Mouse (Mus musculus): ENCODE measurements around the gene Pde9a. TPM values are rescaled to one million over a fixed set of nuclear protein-coding genes. Genes with fewer than 3 reads are reported as not detected.
A peak's percentile ranks its signal among the peaks of the same experiment; 100 is the strongest.

The Pde9a gene
- polyA plus RNA-seq, 1 experiment from 2014 or later, result 21.9 TPM

DNA sequence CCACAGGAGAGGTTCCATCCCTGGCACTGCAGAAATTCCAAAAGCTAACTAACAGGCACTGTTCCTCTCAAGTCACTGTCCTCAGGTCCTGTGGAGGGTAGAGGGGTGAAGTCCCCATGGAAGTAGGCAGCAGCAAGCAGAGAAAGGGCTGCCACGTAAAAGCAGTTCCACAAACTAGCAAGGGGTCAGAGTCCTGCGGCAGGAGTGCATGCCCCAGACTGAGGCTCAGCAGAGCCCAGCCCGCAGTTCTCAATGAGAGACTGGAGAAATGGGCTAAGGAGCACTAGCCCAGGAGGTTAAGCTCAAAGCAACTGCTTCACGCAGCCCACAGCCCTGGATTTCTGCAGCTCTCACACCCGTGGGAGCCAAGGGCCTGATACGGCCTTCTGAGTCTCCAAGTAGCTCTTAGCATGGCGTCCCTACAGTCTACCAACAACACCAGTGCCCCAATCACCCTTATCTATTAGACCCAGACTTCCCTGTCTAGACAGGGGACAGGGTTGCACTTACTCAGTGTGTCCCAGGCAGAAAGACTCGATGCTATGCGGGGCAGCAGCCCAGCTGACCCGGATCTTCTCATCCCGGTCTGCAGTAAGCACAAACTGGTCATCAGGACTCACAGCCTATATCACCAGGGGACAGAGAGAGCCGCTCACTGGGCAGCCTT is 116.4 kb downstream of the Pde9a start:
- Histone ChIP-seq H3K27me3 (no peaks in the 10 kb centered on the region), H3K4me3 (no peak overlapping the region), H3K4me1 (no peaks in the 10 kb centered on the region), H3K9ac (no peak overlapping the region), H3K9me3 (no peaks in the 10 kb centered on the region), H3K36me3 (peaks cover 98% of the 10 kb centered on the region), H3K27ac (no peak overlapping the region), H3K4me2 (no peak overlapping the region)
- ATAC-seq (ENCODE audit: insufficient number of reproducible peaks, insufficient read depth, low FRiP score, low TSS enrichment, low read depth), result no peak
- 91% methylated on average over 12 of the region's 12 CpGs for WGBS

DNA sequence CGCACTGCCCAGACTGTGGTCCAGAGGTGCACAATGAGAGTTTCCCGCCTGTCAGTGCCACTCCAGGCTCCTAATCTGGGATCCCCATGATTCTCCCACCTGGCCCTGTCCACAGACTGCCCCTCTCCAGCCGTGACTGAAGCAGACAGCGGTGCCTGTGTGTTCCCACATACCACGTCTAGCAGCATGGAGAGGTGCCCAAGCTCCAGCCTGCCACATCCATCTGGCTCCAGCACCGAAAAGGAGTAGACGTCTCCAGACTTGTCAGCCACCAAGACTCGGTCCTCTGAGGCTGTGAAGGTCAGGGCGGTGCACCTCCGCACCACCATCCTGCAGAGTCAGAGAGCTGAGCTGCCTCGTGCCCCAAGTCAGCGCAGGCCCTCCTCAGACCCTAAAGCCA is 117.3 kb downstream of the Pde9a start:
- 94% methylated on average over 12 of the region's 12 CpGs for WGBS
- 0 out of 2 replicates have a peak overlapping the region, but pooled peaks have one; percentile 0 for H3K9ac ChIP-seq
- H3K4me1 ChIP-seq, result no peaks in the 10 kb centered on the region
- peaks cover 98% of the 10 kb centered on the region for H3K36me3 ChIP-seq
- no peak for ATAC-seq (ENCODE audit: insufficient number of reproducible peaks, insufficient read depth, low FRiP score, low TSS enrichment, low read depth)
- no peak overlapping the region for H3K4me2 ChIP-seq
- H3K27me3 ChIP-seq, result no peaks in the 10 kb centered on the region
- no peaks in the 10 kb centered on the region for H3K9me3 ChIP-seq
- no peak overlapping the region for H3K27ac ChIP-seq
- no peak overlapping the region for H3K4me3 ChIP-seq

DNA sequence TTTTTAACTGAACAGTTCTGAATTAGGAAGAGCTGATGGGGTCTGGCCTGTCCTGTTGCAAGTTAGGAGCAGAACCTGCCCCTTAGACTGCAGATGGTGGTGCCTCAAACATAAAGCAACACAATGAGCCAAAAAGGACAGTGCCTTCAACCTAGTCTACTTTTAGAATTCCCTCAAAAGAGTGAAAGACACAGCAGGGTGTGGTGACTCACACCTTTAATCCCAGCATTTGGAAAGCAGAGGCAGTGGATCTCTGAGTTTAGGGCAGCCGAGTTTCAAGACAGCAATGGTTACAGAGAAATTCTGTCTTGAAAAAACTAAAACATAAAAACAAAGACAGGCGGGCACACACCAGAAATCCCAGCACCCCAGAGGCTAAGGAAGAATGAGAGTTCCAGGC is 117.9 kb downstream of the Pde9a start:
- Histone ChIP-seq H3K36me3 (peaks cover 98% of the 10 kb centered on the region), H3K4me2 (no peak overlapping the region), H3K4me3 (no peak overlapping the region), H3K27me3 (no peaks in the 10 kb centered on the region), H3K9me3 (no peaks in the 10 kb centered on the region), H3K9ac (peak overlapping the region; percentile 16; the same call in 1 of the 2 replicates), H3K27ac (no peak overlapping the region), H3K4me1 (no peaks in the 10 kb centered on the region)
- 87% methylated on average over 2 of the region's 2 CpGs for WGBS
- ATAC-seq (ENCODE audit: insufficient number of reproducible peaks, insufficient read depth, low FRiP score, low TSS enrichment, low read depth), result no peak

DNA sequence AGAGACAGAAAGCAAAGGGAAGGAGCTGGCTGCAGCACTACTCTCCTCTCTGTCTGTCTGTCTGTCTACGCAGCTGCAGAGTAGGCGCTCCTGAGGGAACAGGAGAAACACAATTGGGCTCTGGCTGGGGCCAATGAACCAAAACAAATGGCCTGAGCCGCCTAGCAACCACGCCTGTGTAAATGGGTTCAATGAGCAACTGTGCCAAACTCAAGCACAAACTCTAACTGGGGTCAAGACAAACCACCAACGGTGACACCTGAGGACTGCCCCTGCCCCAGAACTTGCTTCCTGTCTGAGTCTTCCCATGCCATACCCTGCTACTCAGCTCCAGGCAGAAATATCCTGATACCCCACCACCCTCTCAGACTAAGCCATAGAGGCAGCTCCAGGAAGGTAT is 119.0 kb downstream of the Pde9a start:
- Histone ChIP-seq H3K4me2 (no peak overlapping the region), H3K9ac (no peak overlapping the region), H3K4me1 (no peaks in the 10 kb centered on the region), H3K27me3 (no peaks in the 10 kb centered on the region), H3K36me3 (peaks cover 98% of the 10 kb centered on the region), H3K27ac (no peak overlapping the region), H3K4me3 (no peak overlapping the region), H3K9me3 (no peaks in the 10 kb centered on the region)
- no peak for ATAC-seq (ENCODE audit: insufficient number of reproducible peaks, insufficient read depth, low FRiP score, low TSS enrichment, low read depth)
- 87% methylated on average over 5 of the region's 5 CpGs for WGBS

DNA sequence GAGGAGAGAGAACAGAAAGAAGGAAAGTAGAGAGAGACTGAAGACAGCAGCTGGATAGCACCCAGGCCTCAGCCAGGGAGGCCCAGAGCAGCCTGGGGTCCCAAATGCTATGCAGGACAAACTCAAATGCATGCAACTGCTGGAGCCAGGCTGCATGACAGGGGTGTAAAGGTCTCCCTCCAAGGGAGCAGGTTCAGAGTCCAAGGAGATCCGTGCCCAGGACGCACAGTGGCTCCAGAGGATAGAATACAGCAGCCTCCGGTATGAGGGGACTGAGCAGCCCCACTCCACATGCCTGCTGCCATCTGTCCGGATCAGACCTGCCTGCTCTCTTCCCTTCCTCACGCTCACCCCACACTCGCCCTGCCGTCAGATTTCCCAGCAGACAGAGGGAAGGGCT is 120.3 kb downstream of the Pde9a start:
- 92% methylated on average over 7 of the region's 7 CpGs for WGBS
- no peaks in the 10 kb centered on the region for H3K9me3 ChIP-seq
- no peaks in the 10 kb centered on the region for H3K27me3 ChIP-seq
- H3K36me3 ChIP-seq, result peaks cover 87% of the 10 kb centered on the region
- peaks cover 7% of the 10 kb centered on the region; the same call in 1 of the 2 replicates for H3K4me1 ChIP-seq
- no peak for ATAC-seq (ENCODE audit: insufficient number of reproducible peaks, insufficient read depth, low FRiP score, low TSS enrichment, low read depth)
- no peak overlapping the region for H3K4me2 ChIP-seq
- no peak overlapping the region for H3K27ac ChIP-seq
- 0 out of 2 replicates have a peak overlapping the region, but pooled peaks have one; percentile 27 for H3K9ac ChIP-seq
- H3K4me3 ChIP-seq, result no peak overlapping the region

DNA sequence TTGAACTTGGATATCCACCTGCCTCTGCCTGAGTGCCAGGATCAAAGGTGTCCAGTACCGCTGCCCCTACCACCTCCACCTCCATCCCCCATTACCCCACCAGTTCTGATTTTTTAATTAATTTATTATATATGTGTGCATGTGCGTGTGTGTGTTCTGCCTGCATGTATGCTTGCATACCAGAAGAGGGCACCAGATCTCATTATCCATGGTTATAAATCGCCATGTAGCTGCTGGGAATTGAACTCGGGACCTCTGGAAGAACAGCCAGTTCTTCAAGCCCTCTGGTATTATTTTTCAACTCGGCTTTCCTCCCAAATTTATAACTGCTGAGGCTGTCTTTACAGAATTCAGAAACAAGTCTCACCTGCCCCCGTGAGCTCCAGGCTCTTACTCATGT is 124.9 kb downstream of the Pde9a start:
- no peak overlapping the region for H3K27ac ChIP-seq
- ATAC-seq (ENCODE audit: insufficient number of reproducible peaks, insufficient read depth, low FRiP score, low TSS enrichment, low read depth), result no peak
- WGBS, result 92% methylated on average over 6 of the region's 6 CpGs

DNA sequence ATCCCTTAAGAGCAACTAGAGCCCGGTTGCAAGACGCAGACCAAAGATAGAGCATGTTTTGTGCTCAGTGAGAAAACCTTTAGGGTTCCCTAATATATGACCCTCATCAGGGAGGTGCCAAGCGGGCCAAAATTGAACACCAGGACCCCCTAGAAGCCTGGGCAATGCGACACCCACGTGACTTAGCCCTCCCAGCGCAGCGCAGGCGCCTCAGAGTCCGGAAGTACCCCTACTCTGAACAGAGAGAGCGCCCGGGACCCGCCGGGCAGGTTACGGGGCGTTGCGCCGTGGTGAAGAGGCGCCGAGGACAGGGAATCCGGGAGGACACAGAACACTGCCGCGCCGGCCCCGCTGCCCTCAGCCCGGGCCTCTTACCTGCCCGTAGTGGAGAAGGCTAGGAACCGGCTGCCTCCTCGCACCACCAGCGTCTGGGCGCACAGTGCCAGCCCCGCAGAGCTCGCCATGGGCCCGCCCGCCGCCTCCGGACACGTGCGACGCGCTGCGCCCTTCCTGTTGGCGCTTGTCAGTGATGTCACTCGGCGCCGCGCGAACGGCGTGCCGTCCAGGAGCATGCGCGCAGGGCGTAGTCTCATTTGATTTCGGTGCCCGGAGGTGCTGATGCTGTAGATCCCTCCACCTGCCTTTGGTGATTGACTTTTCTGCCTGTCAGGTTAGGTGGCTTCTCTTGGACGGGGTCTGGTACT is 125.9 kb downstream of the Pde9a start:
- peak overlapping the region; percentile 75 for H3K4me2 ChIP-seq
- H3K4me3 ChIP-seq, result peak overlapping the region; percentile 86
- peaks cover 15% of the 10 kb centered on the region for H3K4me1 ChIP-seq
- under 1% methylated on average over 56 of the region's 56 CpGs for WGBS
- ATAC-seq (ENCODE audit: insufficient number of reproducible peaks, insufficient read depth, low FRiP score, low TSS enrichment, low read depth), result peak; percentile 93
- peaks cover 31% of the 10 kb centered on the region for H3K36me3 ChIP-seq
- H3K9me3 ChIP-seq, result no peaks in the 10 kb centered on the region
- peak overlapping the region; percentile 82 for H3K9ac ChIP-seq
- no peaks in the 10 kb centered on the region for H3K27me3 ChIP-seq
- peak overlapping the region; percentile 90 for H3K27ac ChIP-seq

More for the DNA sequence above, 124.9 kb downstream of the Pde9a start:
- Histone ChIP-seq H3K4me3 (peak overlapping the region; percentile 86), H3K4me1 (peaks cover 15% of the 10 kb centered on the region), H3K36me3 (peaks cover 41% of the 10 kb centered on the region), H3K27me3 (no peaks in the 10 kb centered on the region), H3K4me2 (peak overlapping the region; percentile 75), H3K9me3 (no peaks in the 10 kb centered on the region), H3K9ac (no peak overlapping the region)

DNA sequence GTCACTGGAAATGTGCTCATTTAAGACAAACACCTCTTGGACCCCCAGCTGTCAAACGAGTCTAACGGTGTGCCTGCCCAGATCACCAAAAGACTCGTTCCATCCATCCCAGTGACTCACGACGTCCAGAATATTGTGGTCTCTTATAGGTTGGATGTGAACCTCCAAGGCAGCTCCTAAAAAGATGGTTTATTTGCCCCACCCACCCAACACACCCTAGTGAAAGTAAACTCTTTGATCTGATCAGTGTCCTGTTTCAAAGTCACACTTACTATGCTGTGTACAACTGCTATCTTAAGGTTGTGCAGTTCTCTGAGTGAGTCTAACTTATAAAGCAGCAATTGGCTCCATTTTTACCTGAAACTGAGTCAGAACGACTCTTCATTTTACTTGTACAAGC is 126.6 kb downstream of the Pde9a start:
- H3K27ac ChIP-seq, result peak overlapping the region; percentile 90; the same call in 1 of the 2 replicates
- ATAC-seq (ENCODE audit: insufficient number of reproducible peaks, insufficient read depth, low FRiP score, low TSS enrichment, low read depth), result 0 out of 2 replicates have a peak, but pooled peaks have one; percentile 7
- H3K4me3 ChIP-seq, result peak overlapping the region; percentile 86
- WGBS, result 22% methylated on average over 6 of the region's 6 CpGs
- peaks cover 25% of the 10 kb centered on the region for H3K36me3 ChIP-seq
- H3K4me2 ChIP-seq, result peak overlapping the region; percentile 75
- H3K27me3 ChIP-seq, result no peaks in the 10 kb centered on the region
- peak overlapping the region; percentile 82 for H3K9ac ChIP-seq
- H3K4me1 ChIP-seq, result peaks cover 15% of the 10 kb centered on the region
- no peaks in the 10 kb centered on the region for H3K9me3 ChIP-seq

DNA sequence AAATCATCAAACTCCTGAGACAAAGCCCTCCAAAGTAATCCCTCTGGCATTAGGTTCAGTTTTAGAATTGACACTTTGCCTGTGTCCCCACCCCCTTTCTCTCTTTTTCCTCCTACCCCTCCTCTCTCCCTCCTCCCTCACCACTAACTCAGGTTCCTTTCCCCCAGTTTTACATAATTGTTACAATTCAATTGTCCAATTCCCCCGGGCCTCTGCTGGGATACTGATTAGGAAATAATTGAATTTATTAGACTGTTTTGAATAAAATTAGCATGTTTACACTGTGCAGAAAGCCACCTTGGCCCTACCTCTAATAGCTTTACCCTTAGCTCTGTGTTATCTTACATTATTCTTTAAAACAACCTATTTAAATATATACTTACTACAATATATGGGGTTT is 128.7 kb downstream of the Pde9a start:
- Histone ChIP-seq H3K9ac (no peak overlapping the region), H3K9me3 (no peaks in the 10 kb centered on the region), H3K4me2 (no peak overlapping the region), H3K27ac (no peak overlapping the region), H3K27me3 (no peaks in the 10 kb centered on the region), H3K4me1 (peaks cover 15% of the 10 kb centered on the region), H3K36me3 (peaks cover 4% of the 10 kb centered on the region), H3K4me3 (no peak overlapping the region)
- no peak for ATAC-seq (ENCODE audit: insufficient number of reproducible peaks, insufficient read depth, low FRiP score, low TSS enrichment, low read depth)
- 36% methylated on average over 1 of the region's 1 CpGs for WGBS

DNA sequence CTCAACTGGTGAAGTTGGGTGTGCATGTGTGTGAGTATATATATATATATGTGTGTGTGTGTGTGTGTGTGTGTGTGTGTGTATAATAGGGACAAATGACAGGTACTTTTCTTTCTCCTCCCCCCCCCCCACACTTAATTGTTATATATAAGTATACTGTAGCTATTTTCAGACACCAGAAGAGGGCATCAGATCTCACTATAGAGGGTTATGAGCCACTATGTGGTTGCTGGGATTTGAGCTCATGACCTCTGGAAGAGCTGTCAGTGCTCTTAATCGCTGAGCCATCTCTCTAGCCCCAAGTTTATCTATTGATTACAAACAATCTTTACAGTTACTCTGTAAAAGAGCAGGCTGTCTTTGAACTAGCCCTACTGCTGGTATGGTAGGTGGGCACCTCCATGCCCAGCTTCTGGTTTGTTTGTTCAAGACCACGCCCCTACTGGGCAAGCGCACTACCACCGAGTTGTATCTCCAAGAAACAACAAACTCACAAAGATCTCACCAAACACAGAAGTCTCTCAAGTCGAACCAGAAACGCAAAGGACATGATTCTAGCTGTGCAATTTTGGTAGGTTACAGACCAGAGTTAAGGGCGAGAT is 133.4 kb downstream of the Pde9a start:
- peaks cover 23% of the 10 kb centered on the region for H3K4me1 ChIP-seq
- peak overlapping the region; percentile 84 for H3K4me3 ChIP-seq
- H3K9ac ChIP-seq, result 0 out of 2 replicates have a peak overlapping the region, but pooled peaks have one; percentile 21
- peak overlapping the region; percentile 60; the same call in 1 of the 2 replicates for H3K27ac ChIP-seq
- peak; percentile 23; the same call in 1 of the 2 replicates for ATAC-seq (ENCODE audit: insufficient number of reproducible peaks, insufficient read depth, low FRiP score, low TSS enrichment, low read depth)
- peaks cover 13% of the 10 kb centered on the region for H3K36me3 ChIP-seq
- H3K27me3 ChIP-seq, result no peaks in the 10 kb centered on the region
- peak overlapping the region; percentile 73 for H3K4me2 ChIP-seq
- WGBS, result 3% methylated on average over 7 of the region's 7 CpGs
- H3K9me3 ChIP-seq, result no peaks in the 10 kb centered on the region

DNA sequence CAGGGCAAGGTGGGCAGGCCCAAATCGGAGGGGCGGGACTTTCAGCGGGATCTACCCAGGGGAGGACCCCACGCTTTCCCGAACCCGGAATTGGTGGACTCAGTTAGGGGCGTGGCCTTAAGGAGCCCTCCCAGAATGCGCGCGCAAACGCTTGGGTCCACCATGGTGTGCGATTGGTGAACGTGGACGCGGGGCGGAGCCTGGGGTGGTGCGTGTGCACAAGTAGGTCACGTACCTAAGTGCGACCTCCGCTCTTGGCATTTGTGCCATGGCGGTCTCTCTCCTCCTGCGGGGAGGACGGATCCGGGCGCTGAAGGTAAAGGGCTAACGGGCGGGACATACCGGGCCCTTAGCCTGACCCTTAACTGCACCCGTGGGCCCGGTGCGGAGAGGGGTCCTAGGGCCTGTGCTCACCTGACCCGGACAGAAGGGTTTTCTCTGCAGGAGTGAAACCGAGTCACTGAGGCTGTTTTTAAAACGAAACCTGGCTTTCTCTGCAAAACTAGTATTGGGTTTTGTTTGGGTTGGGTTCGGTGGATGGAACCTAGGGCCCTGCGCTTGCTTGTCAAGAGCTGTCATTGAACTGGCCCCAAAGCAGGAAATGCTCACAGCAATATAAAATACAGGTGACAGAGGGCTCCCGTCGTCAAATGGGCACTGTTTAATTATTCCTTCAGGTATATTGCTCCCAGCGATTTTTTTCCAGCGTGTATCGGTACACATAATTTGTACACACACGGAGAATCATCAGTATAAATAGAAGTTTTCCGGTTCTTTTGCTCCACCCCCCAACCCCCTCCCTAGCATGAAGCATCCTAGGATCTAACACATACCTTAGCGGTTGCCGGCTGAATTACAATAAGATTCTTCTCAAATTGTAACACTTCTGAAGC is 134.2 kb downstream of the Pde9a start, which contains the start of the genes Wdr4 and Ndufv3:
Gene Wdr4 (minus strand): TSS at position 35 of the 893 bp plus-strand sequence.
Gene Ndufv3 (plus strand): TSS at position 170 of the 893 bp plus-strand sequence.
- Histone ChIP-seq H3K9ac (peak within 1 kb of the TSS; percentile 84), H3K4me3 (peak within 1 kb of the TSS; percentile 84), H3K9me3 (no peaks in the 10 kb centered on the region), H3K27ac (peak within 1 kb of the TSS; percentile 76), H3K27me3 (no peaks in the 10 kb centered on the region), H3K4me1 (peaks cover 23% of the 10 kb centered on the region), H3K36me3 (peaks cover 19% of the 10 kb centered on the region), H3K4me2 (peak within 1 kb of the TSS; percentile 73)
- ATAC-seq (ENCODE audit: insufficient number of reproducible peaks, insufficient read depth, low FRiP score, low TSS enrichment, low read depth), result peak; percentile 95
- WGBS, result under 1% methylated on average over 45 of the region's 45 CpGs

Data from embryonic facial prominence, embryonic 13.5 days (tissue).